Mouse (Mus musculus) brain, embryonic 14.5 days (tissue): Measurements from ENCODE around the gene Plekha8.

Source experiments
- CTCF ChIP-seq: fragments of 200-500 bp; IDR thresholded peaks from 2 replicates; pipeline ENCODE4 v1.5.1; 2012; ENCODE audit warnings: inconsistent platforms, mild to moderate bottlenecking, moderate library complexity, borderline replicate concordance; ENCODE audit not compliant: insufficient read depth, insufficient read length; ENCODE audit errors: extremely low read depth
- POLR2A ChIP-seq: fragments of 200-500 bp; IDR thresholded peaks from 2 replicates; pipeline ENCODE4 v1.6.1; 2012; ENCODE audit warnings: mild to moderate bottlenecking, inconsistent platforms, borderline replicate concordance; ENCODE audit not compliant: poor library complexity, insufficient read depth, insufficient read length, severe bottlenecking; ENCODE audit errors: extremely low read depth

DNA sequence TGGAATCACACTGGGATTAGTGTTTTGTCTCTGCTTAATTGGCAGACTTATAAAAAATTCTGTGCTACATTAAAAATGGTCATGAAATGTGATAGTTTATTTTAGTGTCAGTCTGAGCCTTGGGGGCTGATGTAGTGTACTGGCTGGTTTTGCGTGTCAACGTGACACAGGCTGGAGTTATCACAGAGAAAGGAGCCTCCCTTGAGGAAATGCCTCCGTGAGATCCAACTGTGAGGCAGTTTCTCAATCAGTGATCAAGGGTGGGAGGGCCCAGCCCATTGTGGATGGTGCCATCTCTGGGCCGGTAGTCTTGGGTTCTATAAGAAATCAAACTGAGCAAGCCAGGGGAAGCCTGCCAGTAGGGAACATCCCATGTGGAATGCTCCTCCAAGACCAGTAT lies 11.3 kb downstream of the Plekha8 start:
- TF ChIP-seq CTCF, result no peak
- TF ChIP-seq POLR2A, result no peak
